Mouse (Mus musculus) forebrain, postnatal 0 days (tissue): Measurements from ENCODE around the gene Slc22a12. TPM values are rescaled to one million over a fixed set of nuclear protein-coding genes. Genes with fewer than 3 reads are reported as not detected.

Experiments used
- ATAC-seq: fragments of 200-750 bp; cut with Nextera tagmentation; 2 replicates; pipeline ENCODE4 v1.8.0; 2017; ENCODE audit warnings: mild to moderate bottlenecking, moderate library complexity
- DNase-seq: peaks from one replicate; pipeline ENCODE4 v3.0.0-alpha.2; 2015
- H3K27ac ChIP-seq: fragments of 300-500 bp; sonication (generic); 2 replicates; pipeline ENCODE4 v1.5.1; 2014; ENCODE audit warnings: low read depth, mild to moderate bottlenecking, antibody characterized with exemption, low read length, moderate library complexity, mixed read lengths
- H3K27me3 ChIP-seq: fragments of 300-500 bp; sonication (generic); 2 replicates; pipeline ENCODE4 v1.6.1; 2014; ENCODE audit warnings: mild to moderate bottlenecking, low read length, mixed read lengths; ENCODE audit not compliant: insufficient read depth
- H3K36me3 ChIP-seq: fragments of 300-500 bp; sonication (generic); 2 replicates; pipeline ENCODE4 v1.6.1; 2014; ENCODE audit warnings: mild to moderate bottlenecking, moderate library complexity; ENCODE audit not compliant: insufficient read depth
- H3K4me1 ChIP-seq: fragments of 300-500 bp; sonication (generic); 2 replicates; pipeline ENCODE4 v1.6.1; 2014; ENCODE audit warnings: antibody characterized with exemption; ENCODE audit not compliant: insufficient read depth
- H3K4me2 ChIP-seq: fragments of 300-500 bp; sonication (generic); 2 replicates; pipeline ENCODE4 v1.6.1; 2014; ENCODE audit warnings: low read depth, mild to moderate bottlenecking, moderate library complexity
- H3K4me3 ChIP-seq: fragments of 300-500 bp; sonication (generic); 2 replicates; pipeline ENCODE4 v1.5.1; 2014; ENCODE audit warnings: low read depth, low read length, mixed read lengths
- H3K9ac ChIP-seq: fragments of 300-500 bp; sonication (generic); 2 replicates; pipeline ENCODE4 v1.6.1; 2014; ENCODE audit warnings: mild to moderate bottlenecking
- H3K9me3 ChIP-seq: fragments of 300-500 bp; sonication (generic); 2 replicates; pipeline ENCODE4 v1.6.1; 2016; ENCODE audit warnings: low read length
- CTCF ChIP-seq: sonication (generic); IDR thresholded peaks from 2 replicates; pipeline ENCODE4 v1.5.1; 2016; ENCODE audit warnings: antibody characterized with exemption, control low read depth, low read depth
- WGBS: fragments of 180-500 bp; shearing (Covaris S2); extraction: QIAGEN DNeasy Blood & Tissue Kit; methylation state at CpG from one replicate; pipeline ENCODE4 v1.1.7; 2014; 5-methylcytosine and 5-hydroxymethylcytosine counted together
- polyA plus RNA-seq: library from polyadenylated mRNA; unstranded; fragments of >200 nt; fragmentation: Nextera tagmentation; extraction: Ambion mirVana; gene quantifications from 2 replicates; pipeline ENCODE4 v1.2.1, GENCODE M21; 2015
- total RNA-seq: library from RNA; depleted of rRNA; stranded (reverse); fragments of >200 nt; gene quantifications from 2 replicates; pipeline ENCODE4 v1.2.3, GENCODE M21; 2014

Gene Slc22a12
- total and polyA plus RNA-seq, 2 experiments from 2014 or later = 0.40 TPM; not detected in 1

DNA sequence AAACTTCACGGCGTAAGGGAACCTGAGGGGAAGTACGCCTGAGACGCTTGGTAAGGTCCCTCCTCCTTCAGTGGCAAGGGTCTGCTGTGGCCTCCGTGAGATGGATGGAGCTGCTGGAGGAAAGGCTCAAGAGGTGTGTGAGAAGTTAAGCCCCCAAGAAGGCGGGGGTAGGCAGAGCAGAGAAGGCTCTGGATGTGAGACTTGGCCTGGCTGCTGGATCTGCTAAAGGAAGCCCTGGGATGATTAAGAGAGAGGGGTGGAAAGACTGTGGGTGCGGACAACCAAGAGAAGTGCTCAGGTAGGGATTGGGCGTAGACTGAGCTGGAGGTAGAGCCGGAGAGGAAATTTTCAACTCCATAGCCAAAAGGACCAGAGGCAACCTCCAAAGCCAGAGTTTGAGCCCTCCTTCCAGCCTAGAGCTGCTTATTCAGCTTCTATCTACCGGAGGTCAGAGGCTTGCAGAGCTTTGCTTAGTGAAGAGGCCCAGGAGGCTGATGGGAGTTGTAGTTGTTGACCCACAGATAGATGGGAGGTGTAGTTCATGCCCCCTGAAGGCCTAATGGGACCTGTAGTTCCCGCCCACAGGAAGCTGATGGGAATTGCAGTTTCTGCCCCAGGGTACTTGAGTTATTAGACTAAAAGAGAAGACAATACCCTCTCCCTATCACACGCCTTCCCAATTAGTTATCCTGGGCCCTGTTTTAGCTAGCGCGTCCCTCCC, 13.4 kb downstream of the Slc22a12 start:
- H3K4me3 ChIP-seq = no peak overlapping the region
- peaks cover 8% of the 10 kb centered on the region; the same call in 1 of the 2 replicates for H3K4me1 ChIP-seq
- peak; percentile 49; the same call in 1 of the 2 replicates for ATAC-seq
- TF ChIP-seq CTCF = peak; percentile 29; the same call in 1 of the 2 replicates
- no peak overlapping the region for H3K9ac ChIP-seq
- 0 out of 2 replicates have a peak overlapping the region, but pooled peaks have one; percentile 39 for H3K4me2 ChIP-seq
- no peaks in the 10 kb centered on the region for H3K27me3 ChIP-seq
- H3K36me3 ChIP-seq = peaks cover 34% of the 10 kb centered on the region
- 61% methylated on average over 14 of the region's 14 CpGs for WGBS
- peak overlapping the region; percentile 47 for H3K27ac ChIP-seq
- no peak for DNase-seq
- H3K9me3 ChIP-seq = no peaks in the 10 kb centered on the region

DNA sequence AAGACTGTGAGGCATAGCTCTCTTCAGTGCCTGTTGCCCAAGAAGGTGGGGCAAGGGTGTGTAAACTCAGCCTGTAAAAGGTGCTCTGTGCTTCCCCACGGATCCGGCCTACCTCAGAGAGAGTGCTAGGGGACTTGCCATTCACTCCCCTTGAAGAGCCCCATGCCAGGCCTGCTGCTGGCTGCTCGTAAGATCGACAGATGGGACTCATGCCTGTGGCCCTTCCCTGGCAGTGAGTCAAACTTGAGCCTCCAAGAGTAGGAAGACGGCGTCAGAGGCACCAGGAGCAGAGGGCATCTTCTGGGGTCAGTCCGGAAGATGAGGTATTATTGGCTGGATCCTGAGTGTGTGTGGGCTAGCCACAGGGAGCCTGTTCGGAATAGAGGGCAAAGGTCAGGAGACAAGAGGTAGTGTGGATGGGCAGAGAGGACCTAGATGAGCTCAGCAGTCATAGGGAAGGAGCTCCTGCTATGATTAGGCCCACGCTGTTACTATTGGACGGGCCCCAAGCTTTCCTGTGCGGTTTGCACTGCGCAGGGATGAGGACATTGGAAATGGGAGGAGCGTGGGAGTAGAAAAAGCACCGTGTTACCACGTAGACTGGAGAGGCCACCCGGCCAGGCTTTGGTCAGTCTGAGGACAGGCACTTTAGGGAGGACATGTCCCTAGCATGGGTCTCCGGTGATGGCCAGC, 14.8 kb downstream of the Slc22a12 start:
- peaks cover 6% of the 10 kb centered on the region; the same call in 1 of the 2 replicates for H3K4me1 ChIP-seq

DNA sequence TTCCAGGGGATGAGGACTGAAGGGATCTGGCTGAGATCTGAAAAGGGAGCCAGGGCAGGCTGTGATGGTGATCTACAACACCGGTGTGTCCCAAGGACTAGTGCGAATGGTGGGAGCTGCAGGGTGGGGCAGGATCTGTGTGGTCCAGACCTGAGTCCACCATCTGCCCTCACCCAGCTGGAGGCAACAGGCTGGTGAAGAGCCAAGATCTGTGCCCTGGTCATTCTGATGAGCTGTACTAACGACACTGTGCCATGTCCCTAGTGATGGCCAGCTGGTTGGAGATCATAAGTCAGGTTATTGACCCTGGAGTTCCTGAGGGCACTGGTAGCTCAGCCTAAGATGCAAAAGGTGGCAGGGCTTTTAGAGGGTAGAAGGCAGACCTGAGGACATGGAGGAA, 15.4 kb downstream of the Slc22a12 start:
- Histone ChIP-seq H3K36me3 (peaks cover 54% of the 10 kb centered on the region), H3K9ac (no peak overlapping the region), H3K4me1 (peaks cover 1% of the 10 kb centered on the region; the same call in 1 of the 2 replicates), H3K27me3 (no peaks in the 10 kb centered on the region), H3K4me2 (no peak overlapping the region), H3K4me3 (no peak overlapping the region), H3K27ac (no peak overlapping the region; the same call in 1 of the 2 replicates), H3K9me3 (no peaks in the 10 kb centered on the region)
- TF ChIP-seq CTCF = no peak
- 81% methylated on average over 3 of the region's 3 CpGs for WGBS
- ATAC-seq = no peak
- DNase-seq = no peak

More for the DNA sequence above, 14.8 kb downstream of the Slc22a12 start:
- Histone ChIP-seq H3K27ac (peak overlapping the region; percentile 15; the same call in 1 of the 2 replicates), H3K9me3 (no peaks in the 10 kb centered on the region), H3K4me3 (no peak overlapping the region), H3K4me2 (no peak overlapping the region), H3K36me3 (peaks cover 48% of the 10 kb centered on the region), H3K9ac (no peak overlapping the region), H3K27me3 (no peaks in the 10 kb centered on the region)
- TF ChIP-seq CTCF = no peak
- ATAC-seq (no peak), DNase-seq (no peak)
- 72% methylated on average over 17 of the region's 17 CpGs for WGBS

DNA sequence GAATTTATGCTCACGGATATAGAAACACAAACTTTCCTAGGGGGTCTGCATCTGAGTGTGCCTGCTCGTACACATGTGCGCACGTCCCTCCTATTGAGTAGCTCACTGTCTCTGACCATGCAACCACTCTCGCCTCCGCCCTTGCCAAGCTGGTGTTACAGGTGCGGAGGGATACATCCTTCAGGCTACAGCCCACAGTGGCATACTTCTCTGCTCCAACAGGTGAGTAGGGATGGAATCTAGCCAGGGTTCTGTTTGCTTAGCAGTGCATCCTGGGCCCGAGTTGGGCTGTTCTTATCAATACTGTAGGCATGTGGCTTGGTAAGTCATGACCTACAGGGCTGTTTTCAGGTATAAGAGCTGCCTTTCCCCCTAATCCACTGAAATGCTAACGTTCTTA, 16.8 kb downstream of the Slc22a12 start:
- Histone ChIP-seq H3K27ac (no peak overlapping the region), H3K4me3 (no peak overlapping the region), H3K27me3 (no peaks in the 10 kb centered on the region), H3K9me3 (no peaks in the 10 kb centered on the region), H3K4me1 (no peaks in the 10 kb centered on the region; the same call in 1 of the 2 replicates), H3K4me2 (no peak overlapping the region), H3K36me3 (peaks cover 67% of the 10 kb centered on the region), H3K9ac (no peak overlapping the region)
- DNase-seq (no peak), ATAC-seq (no peak)
- TF ChIP-seq CTCF = no peak
- 91% methylated on average over 9 of the region's 9 CpGs for WGBS

DNA sequence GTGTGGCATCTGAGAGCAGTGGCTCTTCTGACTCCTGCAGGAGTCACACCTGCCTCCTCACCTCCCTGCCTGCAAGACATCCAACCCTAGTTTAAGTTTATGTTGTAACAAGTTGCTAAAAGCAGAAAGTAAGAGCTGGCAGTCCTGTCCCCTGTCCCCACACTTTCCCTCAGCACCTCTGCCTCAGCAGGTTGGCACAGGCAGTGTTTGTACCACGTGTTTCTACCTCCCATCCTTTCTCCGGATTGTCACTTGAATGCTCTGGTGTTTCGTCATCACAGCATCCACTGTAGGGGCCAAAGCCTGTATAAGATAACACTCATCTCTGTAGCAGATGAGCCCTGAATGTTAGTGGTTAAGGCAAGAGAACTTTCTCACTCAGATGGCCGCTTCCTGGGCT, 17.8 kb downstream of the Slc22a12 start:
- Histone ChIP-seq H3K9me3 (no peaks in the 10 kb centered on the region), H3K36me3 (peaks cover 77% of the 10 kb centered on the region), H3K4me2 (no peak overlapping the region), H3K4me3 (no peak overlapping the region), H3K27ac (no peak overlapping the region), H3K9ac (no peak overlapping the region), H3K27me3 (no peaks in the 10 kb centered on the region), H3K4me1 (no peaks in the 10 kb centered on the region; the same call in 1 of the 2 replicates)
- no peak for TF ChIP-seq CTCF
- WGBS = 80% methylated on average over 4 of the region's 4 CpGs
- DNase-seq = no peak
- no peak for ATAC-seq

DNA sequence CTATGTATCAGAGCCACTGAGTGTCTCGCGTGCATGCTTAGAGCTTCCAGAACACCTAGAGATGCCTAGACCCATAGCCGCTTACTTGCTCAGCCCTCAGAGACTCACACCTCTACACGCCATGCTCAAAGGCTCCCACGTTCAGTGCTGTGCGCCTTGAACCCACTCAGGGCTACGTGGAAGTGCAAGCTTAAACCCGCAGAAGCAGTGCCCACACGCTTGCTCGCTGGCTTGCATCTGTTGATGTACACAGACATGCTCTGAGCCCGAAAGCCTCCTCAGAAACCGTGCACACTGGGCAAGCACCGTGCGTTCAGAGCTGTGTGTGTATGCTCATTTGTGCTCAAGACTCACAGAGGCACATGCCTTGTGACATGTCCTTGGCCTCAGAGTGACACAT, 20.5 kb downstream of the Slc22a12 start:
- H3K9ac ChIP-seq = no peak overlapping the region
- H3K4me1 ChIP-seq = peaks cover 21% of the 10 kb centered on the region
- no peak overlapping the region for H3K4me2 ChIP-seq
- DNase-seq = no peak
- WGBS = 92% methylated on average over 14 of the region's 14 CpGs
- no peak overlapping the region for H3K27ac ChIP-seq
- H3K9me3 ChIP-seq = no peaks in the 10 kb centered on the region
- peaks cover 82% of the 10 kb centered on the region for H3K36me3 ChIP-seq
- no peak for TF ChIP-seq CTCF
- no peak for ATAC-seq
- no peaks in the 10 kb centered on the region for H3K27me3 ChIP-seq
- H3K4me3 ChIP-seq = no peak overlapping the region

DNA sequence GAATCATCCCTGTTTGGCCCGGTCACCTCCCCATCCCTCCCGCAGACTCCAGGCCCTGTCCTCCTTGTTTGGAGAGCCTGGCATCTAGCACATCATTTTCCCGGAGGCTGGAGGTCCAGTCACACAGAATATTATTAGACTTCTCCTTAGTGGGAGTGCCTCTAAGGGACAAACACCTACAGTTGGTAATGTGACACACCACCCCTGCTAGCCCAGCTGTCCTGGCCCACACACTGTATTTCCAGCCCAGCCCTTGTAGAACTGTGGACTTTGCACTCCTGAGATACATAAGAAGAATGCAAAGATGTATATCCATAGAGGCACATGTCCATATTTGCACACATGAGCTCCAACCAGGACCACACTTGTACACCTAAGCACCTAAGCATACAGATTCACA, 21.2 kb downstream of the Slc22a12 start:
- peaks cover 82% of the 10 kb centered on the region for H3K36me3 ChIP-seq
- no peak for TF ChIP-seq CTCF
- 85% methylated on average over 3 of the region's 3 CpGs for WGBS

More for the DNA sequence above, 21.2 kb downstream of the Slc22a12 start:
- Histone ChIP-seq H3K27ac (no peak overlapping the region), H3K4me1 (peaks cover 21% of the 10 kb centered on the region), H3K9ac (no peak overlapping the region), H3K4me2 (no peak overlapping the region), H3K27me3 (no peaks in the 10 kb centered on the region), H3K9me3 (no peaks in the 10 kb centered on the region), H3K4me3 (no peak overlapping the region)
- ATAC-seq (no peak), DNase-seq (no peak)
